Mouse (Mus musculus) CH12.LX (cell line): ENCODE data around the gene Dscaml1. TPM values are rescaled to one million over a fixed set of nuclear protein-coding genes. Genes with fewer than 3 reads are reported as not detected.

Experiments used
- DNase-seq: peaks from one replicate; pipeline ENCODE4 v3.0.0-alpha.2; 2013; ENCODE audit errors: extremely low read depth
- H3K27ac ChIP-seq: 2 replicates; pipeline ENCODE4 v1.5.1; 2012; ENCODE audit warnings: low read depth, mild to moderate bottlenecking, control low read depth, moderate library complexity; ENCODE audit not compliant: insufficient read depth
- H3K27me3 ChIP-seq: replicated peaks from 2 replicates; pipeline ENCODE3; 2012; ENCODE audit warnings: inconsistent platforms
- H3K36me3 ChIP-seq, 2 experiments: replicated peaks in 1 of 2; 2 replicates each; pipeline versions ENCODE3 to v1.6.1; 2012; ENCODE audit warnings: inconsistent platforms in 1 of 2, low read length in 1 of 2, mild to moderate bottlenecking in 1 of 2, mixed read lengths in 1 of 2, moderate library complexity in 1 of 2; ENCODE audit not compliant: control insufficient read depth in 1 of 2, insufficient read depth in 1 of 2
- H3K4me1 ChIP-seq, 2 experiments: 2 replicates each; pipeline ENCODE4 v1.6.1; 2012; ENCODE audit warnings: inconsistent platforms in 1 of 2, moderate library complexity in 1 of 2; ENCODE audit not compliant: insufficient read depth in 2 of 2, control insufficient read depth in 1 of 2
- H3K4me2 ChIP-seq: 2 replicates; pipeline ENCODE4 v1.6.1; 2012; ENCODE audit warnings: low read depth, mild to moderate bottlenecking, control low read depth; ENCODE audit not compliant: poor library complexity, insufficient read depth, severe bottlenecking
- H3K4me3 ChIP-seq, 3 experiments: fragments of 150-350 bp in 1 of 3; sonication (generic) in 1 of 3; replicated peaks in 1 of 3; 2 replicates each; pipeline versions ENCODE3 to v1.5.1; 2011 to 2012; ENCODE audit warnings: low read depth in 2 of 3, low read length in 2 of 3, mild to moderate bottlenecking in 2 of 3, moderate library complexity in 2 of 3, control low read depth in 1 of 3, improper control_type of control experiment in 1 of 3, inconsistent platforms in 1 of 3, mixed read lengths in 1 of 3; ENCODE audit not compliant: poor library complexity in 1 of 3
- H3K79me2 ChIP-seq: replicated peaks from 2 replicates; pipeline ENCODE4 v1.6.1; 2012; ENCODE audit warnings: mild to moderate bottlenecking, moderate library complexity; ENCODE audit not compliant: control insufficient read depth, poor library complexity, insufficient read depth, severe bottlenecking; ENCODE audit errors: extremely low read depth
- H3K9ac ChIP-seq: 2 replicates; pipeline ENCODE4 v1.6.1; 2012; ENCODE audit warnings: low read depth, mild to moderate bottlenecking, control low read depth, moderate library complexity; ENCODE audit not compliant: insufficient read depth
- H3K9me3 ChIP-seq: replicated peaks from 2 replicates; pipeline ENCODE3; 2012; ENCODE audit warnings: low read length, inconsistent platforms, mixed read lengths
- BHLHE40 ChIP-seq: IDR thresholded peaks from 2 replicates; pipeline ENCODE4 v1.6.1; 2011; ENCODE audit warnings: mild to moderate bottlenecking, low read depth, low read length, improper control_type of control experiment
- CTCF ChIP-seq, 2 experiments: IDR thresholded peaks in 1 of 2; conservative IDR thresholded peaks in 1 of 2; 2 replicates each; pipeline ENCODE4 v1.5.1; 2011 to 2012; ENCODE audit warnings: low read depth in 2 of 2, low read length in 2 of 2, improper control_type of control experiment in 1 of 2, inconsistent platforms in 1 of 2, mild to moderate bottlenecking in 1 of 2, moderate library complexity in 1 of 2
- ELF1 ChIP-seq: IDR thresholded peaks from 2 replicates; pipeline ENCODE4 v1.6.1; 2014; ENCODE audit warnings: low read depth, mild to moderate bottlenecking, inconsistent platforms, low read length, improper control_type of control experiment
- EP300 ChIP-seq: IDR thresholded peaks from 2 replicates; pipeline ENCODE4 v1.6.1; 2011; ENCODE audit warnings: low read length, improper control_type of control experiment
- ETS1 ChIP-seq: conservative IDR thresholded peaks from 2 replicates; pipeline ENCODE4 v1.6.1; 2012; ENCODE audit warnings: low read depth, mild to moderate bottlenecking, inconsistent platforms, low read length, improper control_type of control experiment, moderate library complexity
- GABPA ChIP-seq: IDR thresholded peaks from 2 replicates; pipeline ENCODE4 v1.6.1; 2012; ENCODE audit warnings: low read depth, low read length, improper control_type of control experiment, inconsistent platforms; ENCODE audit not compliant: insufficient replicate concordance
- HCFC1 ChIP-seq: IDR thresholded peaks from 2 replicates; pipeline ENCODE4 v1.6.1; 2012; ENCODE audit warnings: low read depth, mild to moderate bottlenecking, inconsistent platforms, low read length, improper control_type of control experiment
- IRF4 ChIP-seq: IDR thresholded peaks from 2 replicates; pipeline ENCODE4 v1.6.1; 2014; ENCODE audit warnings: low read depth, mild to moderate bottlenecking, inconsistent platforms, low read length, improper control_type of control experiment
- MAZ ChIP-seq: IDR thresholded peaks from 2 replicates; pipeline ENCODE4 v1.6.1; 2012; ENCODE audit warnings: low read depth, mild to moderate bottlenecking, inconsistent platforms, low read length, improper control_type of control experiment, moderate library complexity
- MXI1 ChIP-seq: IDR thresholded peaks from 2 replicates; pipeline ENCODE4 v1.6.1; 2011; ENCODE audit warnings: mild to moderate bottlenecking, low read depth, low read length, improper control_type of control experiment
- MYC ChIP-seq: IDR thresholded peaks from 2 replicates; pipeline ENCODE4 v1.6.1; 2011; ENCODE audit warnings: low read depth, mild to moderate bottlenecking, improper control_type of control experiment, low read length
- SMC3 ChIP-seq: IDR thresholded peaks from 2 replicates; pipeline ENCODE4 v1.6.1; 2011; ENCODE audit warnings: low read depth, low read length, improper control_type of control experiment
- TCF12 ChIP-seq: IDR thresholded peaks from 2 replicates; pipeline ENCODE4 v1.6.1; 2014; ENCODE audit warnings: low read depth, mild to moderate bottlenecking, inconsistent platforms, low read length, improper control_type of control experiment
- UBTF ChIP-seq: IDR thresholded peaks from 2 replicates; pipeline ENCODE4 v1.6.1; 2012; ENCODE audit warnings: low read depth, mild to moderate bottlenecking, inconsistent platforms, low read length, improper control_type of control experiment, moderate library complexity
- USF1 ChIP-seq: IDR thresholded peaks from 2 replicates; pipeline ENCODE4 v1.6.1; 2014; ENCODE audit warnings: low read depth, mild to moderate bottlenecking, inconsistent platforms, low read length, improper control_type of control experiment
- USF2 ChIP-seq: conservative IDR thresholded peaks from 2 replicates; pipeline ENCODE4 v1.6.1; 2011; ENCODE audit warnings: low read depth, low read length, improper control_type of control experiment
- ZKSCAN1 ChIP-seq: IDR thresholded peaks from 2 replicates; pipeline ENCODE4 v1.6.1; 2012; ENCODE audit warnings: low read depth, inconsistent platforms, low read length, improper control_type of control experiment, borderline replicate concordance
- dilution Hi-C: fragments of 300-500 bp; cut with MboI; formaldehyde crosslinking; loops from 2 replicates; pipeline ENCODE4 v1.14.3; 2020; ENCODE audit warnings: low sequenced_read_pairs; ENCODE audit not compliant: extremely low pct_unique_long_range_greater_than_20kb, extremely low pct_ligation_motif_present
- in situ Hi-C: fragments of 300-500 bp; cut with MboI; formaldehyde crosslinking; loops from 3 replicates; pipeline ENCODE4 v1.14.3; 2019; ENCODE audit warnings: low sequenced_read_pairs, low pct_ligation_motif_present, low pct_unique_long_range_greater_than_20kb, mixed read lengths
- polyA plus RNA-seq: library from polyadenylated mRNA; unstranded; fragments of >175 nt; gene quantifications from 2 replicates; pipeline ENCODE4 v1.2.1, GENCODE M21; 2012; ENCODE audit warnings: low read depth; ENCODE audit not compliant: insufficient read length
- total RNA-seq, 2 experiments: library from RNA; depleted of rRNA; stranded (reverse); fragments of 300-350 nt in 1 of 2; fragments of >200 nt in 1 of 2; gene quantifications; 2 replicates each; pipeline ENCODE4 v1.2.3; 2012 to 2014

Gene Dscaml1
- total and polyA plus RNA-seq, 3 experiments = not detected

GRCm38 (mm10) chr9:45431150-45431549, 4.7 kb downstream of the Dscaml1 start:
- dilution Hi-C loops = no loop called here

DNA sequence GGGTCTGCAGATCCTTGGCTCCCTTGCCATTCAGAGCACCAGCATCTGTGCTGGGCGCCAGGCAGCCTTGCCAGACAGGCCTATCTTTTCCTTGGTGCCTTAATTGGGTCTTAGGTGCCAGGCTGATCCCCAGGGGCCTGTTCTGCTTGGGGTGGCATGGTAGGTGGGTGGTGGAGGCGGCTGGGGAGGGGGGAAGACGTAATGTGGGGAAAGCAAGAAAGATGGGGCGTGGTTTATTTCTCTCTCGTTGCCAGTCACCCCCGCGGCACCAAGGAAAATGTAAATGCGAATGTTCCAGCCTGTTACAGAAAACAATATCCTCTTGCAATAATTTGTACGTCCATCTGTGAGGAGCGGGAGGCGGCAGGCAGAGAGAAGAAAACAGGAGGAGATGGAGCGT, 6.2 kb downstream of the Dscaml1 start:
- no peaks in the 10 kb centered on the region for H3K36me3 ChIP-seq
- peaks cover 5 to 35% of the 10 kb centered on the region in 2 experiments; a peak in 3 of 4 replicates for H3K4me1 ChIP-seq
- no peak overlapping the region for H3K4me3 ChIP-seq
- in situ Hi-C loops = no loop called here
- H3K27ac ChIP-seq = no peak overlapping the region
- DNase-seq = no peak
- no peaks in the 10 kb centered on the region for H3K79me2 ChIP-seq
- H3K9ac ChIP-seq = no peak overlapping the region
- no peak overlapping the region for H3K4me2 ChIP-seq
- dilution Hi-C loops = no loop called here
- no peak for TF ChIP-seq ZKSCAN1
- TF ChIP-seq ETS1 = no peak
- no peak for TF ChIP-seq UBTF
- no peak for TF ChIP-seq MAZ
- no peak for TF ChIP-seq USF1
- no peak for TF ChIP-seq GABPA
- TF ChIP-seq ELF1 = no peak
- TF ChIP-seq CTCF (conservative IDR thresholded peaks at IDR 0.05 in 1 of 2, IDR thresholded peaks at IDR 0.05 in 1 of 2; ENCODE audit: low read depth in 2 of 2, low read length in 2 of 2) = no peak
- TF ChIP-seq HCFC1 = no peak
- TF ChIP-seq, all 38 proteins: peak for 0
- Histone ChIP-seq H3K27me3 (no peaks in the 10 kb centered on the region), H3K9me3 (no peaks in the 10 kb centered on the region)

More at GRCm38 (mm10) chr9:45431150-45431549, 4.7 kb downstream of the Dscaml1 start:
- Histone ChIP-seq H3K79me2 (no peaks in the 10 kb centered on the region), H3K36me3 (no peaks in the 10 kb centered on the region), H3K9me3 (no peaks in the 10 kb centered on the region), H3K27ac (no peak overlapping the region), H3K4me1 (peaks cover 5 to 39% of the 10 kb centered on the region in 2 experiments; a peak in 3 of 4 replicates), H3K4me2 (no peak overlapping the region), H3K27me3 (no peaks in the 10 kb centered on the region)
- in situ Hi-C loops = no loop called here
- DNase-seq = no peak
- no peak for TF ChIP-seq MYC
- no peak for TF ChIP-seq HCFC1
- TF ChIP-seq SMC3 = no peak
- no peak for TF ChIP-seq USF2
- no peak for TF ChIP-seq MXI1
- TF ChIP-seq EP300 = no peak
- no peak for TF ChIP-seq UBTF
- no peak for TF ChIP-seq GABPA
- TF ChIP-seq, all 38 proteins: peak for 0
- Histone ChIP-seq H3K4me3 (no peak overlapping the region), H3K9ac (no peak overlapping the region)

DNA sequence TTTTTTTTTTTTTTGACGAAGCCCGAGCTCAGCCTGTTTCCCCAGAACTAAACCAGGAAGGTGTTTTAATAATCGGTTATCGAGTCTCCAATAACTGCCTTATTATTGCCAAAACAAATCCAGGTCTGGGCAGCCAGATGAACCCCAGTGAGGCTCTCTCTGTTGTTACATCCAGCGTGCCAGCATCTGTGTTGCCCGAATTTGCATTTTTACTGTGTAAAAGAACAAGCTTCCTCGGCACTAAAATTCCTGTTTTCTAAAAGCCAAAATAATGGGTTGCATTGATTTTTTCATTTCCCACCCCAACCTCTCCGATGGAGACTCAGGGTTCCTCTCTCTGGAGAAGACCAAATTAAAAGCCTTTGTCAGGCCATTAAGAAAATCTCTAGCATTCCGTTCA, 6.7 kb downstream of the Dscaml1 start:
- dilution Hi-C loops (no loop called here), in situ Hi-C loops (no loop called here)
- H3K27ac ChIP-seq = no peak overlapping the region

More for the DNA sequence above, 6.7 kb downstream of the Dscaml1 start:
- no peak overlapping the region for H3K4me3 ChIP-seq
- H3K36me3 ChIP-seq = no peaks in the 10 kb centered on the region
- no peaks in the 10 kb centered on the region for H3K79me2 ChIP-seq
- H3K27me3 ChIP-seq = no peaks in the 10 kb centered on the region
- TF ChIP-seq BHLHE40 (no peak), IRF4 (no peak), TCF12 (no peak), MXI1 (no peak), GABPA (no peak)
- peaks cover 5 to 39% of the 10 kb centered on the region in 2 experiments; a peak in 3 of 4 replicates for H3K4me1 ChIP-seq
- no peak overlapping the region for H3K9ac ChIP-seq
- no peak overlapping the region for H3K4me2 ChIP-seq
- no peak for DNase-seq
- no peaks in the 10 kb centered on the region for H3K9me3 ChIP-seq
